Mouse (Mus musculus) midbrain, embryonic 11.5 days (tissue): ENCODE data around the gene Dleu7. TPM values are rescaled to one million over a fixed set of nuclear protein-coding genes. Genes with fewer than 3 reads are reported as not detected.

Experiments used
- ATAC-seq: fragments of 200-750 bp; cut with Nextera tagmentation; 2 replicates; pipeline ENCODE4 v1.8.0; 2017; ENCODE audit warnings: moderate TSS enrichment, moderate library complexity; ENCODE audit not compliant: low FRiP score
- DNase-seq: peaks from one replicate; pipeline ENCODE4 v3.0.0; 2015; ENCODE audit warnings: low spot score; ENCODE audit errors: missing footprints
- H3K27ac ChIP-seq: fragments of 300-500 bp; sonication (generic); 2 replicates; pipeline ENCODE4 v1.5.1; 2014; ENCODE audit warnings: low read depth, low read length
- H3K27me3 ChIP-seq: fragments of 300-500 bp; sonication (generic); 2 replicates; pipeline ENCODE4 v1.6.1; 2014; ENCODE audit warnings: mild to moderate bottlenecking, low read length, moderate library complexity, mixed read lengths; ENCODE audit not compliant: control insufficient read depth, insufficient read depth
- H3K36me3 ChIP-seq: fragments of 300-500 bp; sonication (generic); 2 replicates; pipeline ENCODE4 v1.6.1; 2014; ENCODE audit warnings: mild to moderate bottlenecking, low read length, moderate library complexity, mixed read lengths; ENCODE audit not compliant: control insufficient read depth, insufficient read depth
- H3K4me1 ChIP-seq: fragments of 300-500 bp; sonication (generic); 2 replicates; pipeline ENCODE4 v1.6.1; 2014; ENCODE audit warnings: low read length; ENCODE audit not compliant: control insufficient read depth, insufficient read depth
- H3K4me2 ChIP-seq: fragments of 300-500 bp; sonication (generic); 2 replicates; pipeline ENCODE4 v1.6.1; 2014; ENCODE audit warnings: mild to moderate bottlenecking, moderate library complexity
- H3K4me3 ChIP-seq: fragments of 300-500 bp; sonication (generic); 2 replicates; pipeline ENCODE4 v1.5.1; 2014; ENCODE audit warnings: low read depth, low read length
- H3K9ac ChIP-seq: fragments of 300-500 bp; sonication (generic); 2 replicates; pipeline ENCODE4 v1.6.1; 2014; ENCODE audit warnings: low read length
- H3K9me3 ChIP-seq: fragments of 300-500 bp; sonication (generic); 2 replicates; pipeline ENCODE4 v1.6.1; 2016; ENCODE audit warnings: low read length; ENCODE audit not compliant: control insufficient read depth
- whole genome bisulfite sequencing: fragments of 180-500 bp; shearing (Covaris S2); extraction: QIAGEN DNeasy Blood & Tissue Kit; methylation state at CpG from one replicate; pipeline ENCODE4 v1.1.7; 2014; 5-methylcytosine and 5-hydroxymethylcytosine counted together
- polyA plus RNA-seq: library from polyadenylated mRNA; unstranded; fragments of >200 nt; fragmentation: Nextera tagmentation; extraction: Ambion mirVana; gene quantifications from 2 replicates; pipeline ENCODE4 v1.2.1, GENCODE M21; 2014

Dleu7 gene
- polyA plus RNA-seq, 1 experiment from 2014 or later: 3.7 TPM

- Histone ChIP-seq H3K36me3 (no peaks in the 10 kb centered on the region), H3K4me2 (no peak overlapping the region), H3K4me1 (peaks cover 9% of the 10 kb centered on the region), H3K9me3 (no peaks in the 10 kb centered on the region), H3K27ac (no peak overlapping the region), H3K27me3 (no peaks in the 10 kb centered on the region), H3K4me3 (no peak overlapping the region), H3K9ac (no peak overlapping the region; the same call in 1 of the 2 replicates)
- WGBS: 24% methylated on average over 2 of the region's 2 CpGs
- DNase-seq (peak; percentile 69), ATAC-seq (no peak)
Observed at GRCm38 (mm10) chr14:62327171-62327570, 34.3 kb upstream of the Dleu7 start.

GRCm38 (mm10) chr14:62326026-62326425 lies 33.2 kb upstream of the Dleu7 start:
- DNase-seq (no peak), ATAC-seq (no peak)
- Histone ChIP-seq H3K27ac (no peak overlapping the region), H3K36me3 (no peaks in the 10 kb centered on the region), H3K4me3 (no peak overlapping the region), H3K9ac (no peak overlapping the region), H3K9me3 (no peaks in the 10 kb centered on the region), H3K4me2 (no peak overlapping the region), H3K27me3 (no peaks in the 10 kb centered on the region), H3K4me1 (peaks cover 4% of the 10 kb centered on the region; the same call in 1 of the 2 replicates)
- 90% methylated on average over 3 of the region's 3 CpGs for WGBS

GRCm38 (mm10) chr14:62324943-62325342 lies 32.1 kb upstream of the Dleu7 start:
- Histone ChIP-seq H3K36me3 (no peaks in the 10 kb centered on the region), H3K9ac (no peak overlapping the region), H3K27ac (no peak overlapping the region), H3K27me3 (no peaks in the 10 kb centered on the region), H3K4me2 (no peak overlapping the region), H3K4me1 (peaks cover 4% of the 10 kb centered on the region; the same call in 1 of the 2 replicates), H3K4me3 (no peak overlapping the region), H3K9me3 (no peaks in the 10 kb centered on the region)
- ATAC-seq (no peak), DNase-seq (peak; percentile 56)
- 86% methylated on average over 5 of the region's 5 CpGs for WGBS

GRCm38 (mm10) chr14:62323457-62323856 lies 30.6 kb upstream of the Dleu7 start:
- Histone ChIP-seq H3K9ac (no peak overlapping the region), H3K36me3 (no peaks in the 10 kb centered on the region), H3K4me1 (peaks cover 4% of the 10 kb centered on the region; the same call in 1 of the 2 replicates), H3K27me3 (no peaks in the 10 kb centered on the region), H3K4me2 (no peak overlapping the region), H3K27ac (no peak overlapping the region), H3K4me3 (no peak overlapping the region), H3K9me3 (no peaks in the 10 kb centered on the region)
- ATAC-seq (no peak), DNase-seq (no peak)
- 91% methylated on average over 5 of the region's 5 CpGs for WGBS

- 39% methylated on average over 6 of the region's 6 CpGs for whole genome bisulfite sequencing
- no peak for ATAC-seq
Observed at GRCm38 (mm10) chr14:62322581-62323344, 29.9 kb upstream of the Dleu7 start.

GRCm38 (mm10) chr14:62311672-62312071 lies 18.8 kb upstream of the Dleu7 start:
- H3K36me3 ChIP-seq: no peaks in the 10 kb centered on the region
- no peak for ATAC-seq
- WGBS: 92% methylated on average over 1 of the region's 1 CpGs
- H3K9ac ChIP-seq: no peak overlapping the region
- H3K4me1 ChIP-seq: no peaks in the 10 kb centered on the region
- H3K4me2 ChIP-seq: no peak overlapping the region
- DNase-seq: no peak
- H3K27ac ChIP-seq: no peak overlapping the region
- H3K4me3 ChIP-seq: no peak overlapping the region
- no peaks in the 10 kb centered on the region for H3K27me3 ChIP-seq
- no peaks in the 10 kb centered on the region for H3K9me3 ChIP-seq

More at GRCm38 (mm10) chr14:62322581-62323344, 29.9 kb upstream of the Dleu7 start:
- Histone ChIP-seq H3K27ac (no peak overlapping the region), H3K4me1 (peaks cover 4% of the 10 kb centered on the region; the same call in 1 of the 2 replicates), H3K9me3 (no peaks in the 10 kb centered on the region), H3K36me3 (no peaks in the 10 kb centered on the region), H3K4me2 (no peak overlapping the region), H3K9ac (no peak overlapping the region), H3K4me3 (no peak overlapping the region), H3K27me3 (no peaks in the 10 kb centered on the region)
- no peak for DNase-seq

- Histone ChIP-seq H3K36me3 (no peaks in the 10 kb centered on the region), H3K4me3 (no peak overlapping the region), H3K9ac (no peak overlapping the region), H3K4me1 (no peaks in the 10 kb centered on the region), H3K9me3 (no peaks in the 10 kb centered on the region), H3K27ac (no peak overlapping the region), H3K4me2 (no peak overlapping the region), H3K27me3 (no peaks in the 10 kb centered on the region)
- no peak for ATAC-seq
- peak; percentile 26 for DNase-seq
- 62% methylated on average over 2 of the region's 2 CpGs for WGBS
Observed at GRCm38 (mm10) chr14:62309026-62309425, 16.2 kb upstream of the Dleu7 start.

- Histone ChIP-seq H3K9me3 (no peaks in the 10 kb centered on the region), H3K9ac (no peak overlapping the region), H3K27me3 (no peaks in the 10 kb centered on the region), H3K36me3 (no peaks in the 10 kb centered on the region), H3K27ac (no peak overlapping the region), H3K4me1 (no peaks in the 10 kb centered on the region), H3K4me2 (no peak overlapping the region), H3K4me3 (no peak overlapping the region)
- no peak for DNase-seq
- 96% methylated on average over 1 of the region's 1 CpGs for WGBS
- no peak for ATAC-seq
Observed at GRCm38 (mm10) chr14:62307555-62307954, 14.7 kb upstream of the Dleu7 start.

- Histone ChIP-seq H3K4me1 (no peaks in the 10 kb centered on the region), H3K27ac (no peak overlapping the region), H3K9me3 (no peaks in the 10 kb centered on the region), H3K4me2 (no peak overlapping the region), H3K27me3 (no peaks in the 10 kb centered on the region), H3K36me3 (no peaks in the 10 kb centered on the region), H3K4me3 (no peak overlapping the region), H3K9ac (no peak overlapping the region)
- DNase-seq: no peak
- WGBS: 84% methylated on average over 3 of the region's 3 CpGs
- ATAC-seq: no peak
Observed at GRCm38 (mm10) chr14:62300031-62300430, 7.2 kb upstream of the Dleu7 start.
